Mouse (Mus musculus) brain, embryonic 14.5 days (tissue): ENCODE data around the gene Dcun1d3.

Experiments
- CTCF ChIP-seq: fragments of 200-500 bp; IDR thresholded peaks from 2 replicates; pipeline ENCODE4 v1.5.1; 2012; ENCODE audit warnings: inconsistent platforms, mild to moderate bottlenecking, moderate library complexity, borderline replicate concordance; ENCODE audit not compliant: insufficient read depth, insufficient read length; ENCODE audit errors: extremely low read depth
- POLR2A ChIP-seq: fragments of 200-500 bp; IDR thresholded peaks from 2 replicates; pipeline ENCODE4 v1.6.1; 2012; ENCODE audit warnings: mild to moderate bottlenecking, inconsistent platforms, borderline replicate concordance; ENCODE audit not compliant: poor library complexity, insufficient read depth, insufficient read length, severe bottlenecking; ENCODE audit errors: extremely low read depth

DNA sequence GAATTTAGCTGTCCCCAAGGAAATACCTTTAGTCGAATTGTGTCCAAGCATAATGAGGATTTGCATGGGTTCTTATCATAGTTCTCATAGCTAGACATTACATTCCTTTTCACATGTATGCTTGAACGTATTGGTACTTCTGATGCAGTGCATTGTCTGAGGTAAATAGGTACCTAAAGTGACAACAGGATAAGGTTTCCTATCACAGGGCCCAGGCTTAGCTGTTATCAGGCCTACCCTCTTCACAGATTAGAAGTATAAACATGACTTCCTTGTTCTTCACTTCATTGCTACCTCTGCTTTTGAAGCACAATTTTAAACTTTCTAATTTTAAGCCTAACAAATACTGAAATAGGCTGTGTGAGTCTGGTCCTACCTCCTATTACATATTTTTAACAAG is 50.6 kb downstream of the Dcun1d3 start:
- TF ChIP-seq CTCF: no peak
- TF ChIP-seq POLR2A: no peak
